Mouse (Mus musculus): ENCODE measurements at regions not wholly inside any gene's neighbourhood (a gene's known extent, or its start where the extent isn't known, plus 50 kb on each side); places are given as distances from the start of the nearest gene placed in this dataset.

GRCm38 (mm10) chr15:51104362-51104761 lies 2780.3 kb upstream of the Gm7489 start:
- no peak for DNase-seq

- no peak for DNase-seq
These were observed 2779.9 kb upstream of the Gm7489 start for GRCm38 (mm10) chr15:51104796-51105195.

GRCm38 (mm10) chr15:51105359-51106008 lies 2779.2 kb upstream of the Gm7489 start:
- DNase-seq = no peak

GRCm38 (mm10) chr15:51110186-51110585 lies 2774.5 kb upstream of the Gm7489 start:
- DNase-seq = no peak

- DNase-seq = no peak
These were observed 2758.8 kb upstream of the Gm7489 start for GRCm38 (mm10) chr15:51125896-51126295.

GRCm38 (mm10) chr15:51131017-51131416 lies 2753.7 kb upstream of the Gm7489 start:
- no peak for DNase-seq

- DNase-seq = no peak
These were observed 2748.6 kb upstream of the Gm7489 start for GRCm38 (mm10) chr15:51136121-51136520.

GRCm38 (mm10) chr15:51139507-51139906 lies 2745.2 kb upstream of the Gm7489 start:
- DNase-seq = no peak

GRCm38 (mm10) chr15:51173976-51174620 lies 2710.6 kb upstream of the Gm7489 start:
- no peak for DNase-seq

GRCm38 (mm10) chr15:51176466-51176865 lies 2708.2 kb upstream of the Gm7489 start:
- DNase-seq = no peak

- no peak for DNase-seq
These were observed 2695.6 kb upstream of the Gm7489 start for GRCm38 (mm10) chr15:51189134-51189533.

- DNase-seq = no peak
These were observed 2687.1 kb upstream of the Gm7489 start for GRCm38 (mm10) chr15:51197466-51198158.

- no peak for DNase-seq
These were observed 2681.4 kb upstream of the Gm7489 start for GRCm38 (mm10) chr15:51203351-51203750.

GRCm38 (mm10) chr15:51206050-51206449 lies 2678.7 kb upstream of the Gm7489 start:
- no peak for DNase-seq

- no peak for DNase-seq
These were observed 2677.9 kb upstream of the Gm7489 start for GRCm38 (mm10) chr15:51206773-51207172.

GRCm38 (mm10) chr15:51234873-51235272 lies 2649.8 kb upstream of the Gm7489 start:
- no peak for DNase-seq

- DNase-seq = no peak
These were observed 2640.1 kb upstream of the Gm7489 start for GRCm38 (mm10) chr15:51244596-51244995.

- no peak for DNase-seq
These were observed 2637.4 kb upstream of the Gm7489 start for GRCm38 (mm10) chr15:51247259-51247658.

- DNase-seq = no peak
These were observed 2636.5 kb upstream of the Gm7489 start for GRCm38 (mm10) chr15:51248034-51248788.

- no peak for DNase-seq
These were observed 2636.0 kb upstream of the Gm7489 start for GRCm38 (mm10) chr15:51248789-51249040.

- no peak for DNase-seq
These were observed 2630.6 kb upstream of the Gm7489 start for GRCm38 (mm10) chr15:51254143-51254542.

- no peak for DNase-seq
These were observed 2629.5 kb upstream of the Gm7489 start for GRCm38 (mm10) chr15:51255203-51255615.

GRCm38 (mm10) chr15:51256681-51257080 lies 2628.0 kb upstream of the Gm7489 start:
- DNase-seq = no peak
